In the genomic region with DNA sequence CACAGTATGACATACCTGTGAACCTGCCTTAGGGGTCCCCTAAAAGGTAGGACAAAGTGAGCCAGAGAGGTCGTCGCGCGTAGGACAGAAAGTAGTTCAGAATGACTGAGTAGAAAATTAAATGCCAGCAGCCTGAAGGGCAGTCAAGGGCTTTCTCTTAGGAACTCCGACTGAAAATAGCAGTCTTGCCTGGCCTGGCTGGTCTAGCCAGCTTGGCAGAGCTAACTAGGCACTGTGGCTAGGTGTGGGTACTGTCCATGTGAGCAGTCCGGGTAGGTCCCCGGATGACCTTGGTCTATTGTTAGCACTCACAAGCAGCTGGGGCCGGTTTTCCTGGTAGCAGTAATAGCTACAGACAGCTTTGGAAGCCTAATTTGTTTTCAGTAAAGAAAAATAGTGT, we compare ENCODE assay signal across 11 mouse cellular contexts. TPM values are rescaled to one million over a fixed set of nuclear protein-coding genes. Genes with fewer than 3 reads are reported as not detected.
A peak's percentile ranks its signal among the peaks of the same experiment; 100 is the strongest.
DNase-seq lines count a peak whose midpoint lies in the region; ATAC-seq and TF ChIP-seq lines count a peak whose summit lies in the region.
"Had no signal": no experiment of that assay in that cellular context is flagged by ENCODE, and none has a peak within 500 bp of the region (broad histone marks: within the 10 kb centered on the region; RNA-seq: fewer than 3 reads in every experiment).

No protein-coding gene starts in this region.

- peak; percentile 47 for DNase-seq in intestine, embryonic 14.5 days (ENCODE audit: low spot score)
- DNase-seq in heart, adult 18-20 months = peak; percentile 69 to 88
- peak; percentile 92 for DNase-seq in kidney, adult 2 months
- peak; percentile 96 for DNase-seq in skeletal muscle tissue, adult 2 months (ENCODE audit: low read depth, low spot score)
- DNase-seq in left cerebral cortex, postnatal 25 days (ENCODE audit: low spot score in 2 of 2) = no peak
- no peak for DNase-seq in embryo, embryonic 9.5 days (ENCODE audit: extremely low spot score)
- DNase-seq: layer of hippocampus, postnatal 36 days had no signal

- intact Hi-C loops in left cerebral cortex, postnatal 25 days (cut with DNase I) = loop anchor here (2.0 to 5.0 kb wide), 2 partner anchors 682 to 735 kb away; no protein-coding TSS in a partner anchor

- ATAC-seq in intestine, embryonic 14.5 days (replicated peaks; ENCODE audit: low FRiP score, low TSS enrichment, low read depth) = 0 out of 2 replicates have a peak, but pooled peaks have one; percentile 58
- ATAC-seq in intestine, postnatal 0 days = no peak
- ATAC-seq in forebrain, embryonic 16.5 days = no peak

- H3K4me3 ChIP-seq in intestine, embryonic 14.5 days (ENCODE audit: low read depth, low read length) = no peak overlapping the region
- no peak overlapping the region for H3K4me3 ChIP-seq in intestine, postnatal 0 days (ENCODE audit: low read depth, low read length)
- no peak overlapping the region for H3K4me3 ChIP-seq in kidney, adult 2 months (ENCODE audit: insufficient read depth, low read depth, low read length)
- no peak overlapping the region for H3K4me3 ChIP-seq in forebrain, embryonic 16.5 days (replicated peaks; ENCODE audit: low read length)

- no peak overlapping the region for H3K9ac ChIP-seq in intestine, embryonic 14.5 days (ENCODE audit: low read length)
- no peak overlapping the region for H3K9ac ChIP-seq in intestine, postnatal 0 days (ENCODE audit: low read depth, low read length)
- no peak overlapping the region for H3K9ac ChIP-seq in forebrain, embryonic 16.5 days (replicated peaks; ENCODE audit: low read depth, low read length)

- H3K4me1 ChIP-seq in intestine, embryonic 14.5 days (replicated peaks; ENCODE audit: control insufficient read depth, insufficient read depth, low read length) = peaks cover 1% of the 10 kb centered on the region
- peaks cover 3% of the 10 kb centered on the region; the same call in 1 of the 2 replicates for H3K4me1 ChIP-seq in intestine, postnatal 0 days (replicated peaks; ENCODE audit: control insufficient read depth, insufficient read depth, low read length)
- H3K4me1 ChIP-seq in kidney, adult 2 months (ENCODE audit: control insufficient read depth, insufficient read depth, low read length) = peaks cover 25% of the 10 kb centered on the region
- peaks cover 13% of the 10 kb centered on the region for H3K4me1 ChIP-seq in forebrain, embryonic 16.5 days (replicated peaks; ENCODE audit: control insufficient read depth, insufficient read depth, low read length)

- no peaks in the 10 kb centered on the region for H3K27me3 ChIP-seq in intestine, embryonic 14.5 days (replicated peaks; ENCODE audit: control insufficient read depth, insufficient read depth, low read length)
- H3K27me3 ChIP-seq in intestine, postnatal 0 days (replicated peaks; ENCODE audit: control insufficient read depth, insufficient read depth, low read length) = no peaks in the 10 kb centered on the region
- H3K27me3 ChIP-seq in kidney, adult 2 months (replicated peaks; ENCODE audit: control insufficient read depth, insufficient read depth, low read length) = no peaks in the 10 kb centered on the region
- peaks cover 7% of the 10 kb centered on the region for H3K27me3 ChIP-seq in forebrain, embryonic 16.5 days (replicated peaks; ENCODE audit: control insufficient read depth, insufficient read depth, low read length)

- TF ChIP-seq POLR2A in kidney, adult 2 months (IDR thresholded peaks at IDR 0.05; ENCODE audit: low read depth, low read length) = no peak

- no peaks in the 10 kb centered on the region for H3K9me3 ChIP-seq in intestine, embryonic 14.5 days (ENCODE audit: control insufficient read depth, low read length)
- no peaks in the 10 kb centered on the region for H3K9me3 ChIP-seq in intestine, postnatal 0 days (ENCODE audit: control insufficient read depth)
- H3K9me3 ChIP-seq in forebrain, embryonic 16.5 days (ENCODE audit: control insufficient read depth, low read length) = no peaks in the 10 kb centered on the region

- 69% methylated on average over 8 of the region's 8 CpGs for WGBS in intestine, embryonic 14.5 days
- WGBS in intestine, postnatal 0 days = 67% methylated on average over 8 of the region's 8 CpGs
- 30% methylated on average over 8 of the region's 8 CpGs for WGBS in kidney, adult 2 months
- WGBS in forebrain, embryonic 16.5 days = 77% methylated on average over 8 of the region's 8 CpGs

- no peak overlapping the region for H3K4me2 ChIP-seq in intestine, embryonic 14.5 days (ENCODE audit: low read length)
- no peak overlapping the region for H3K4me2 ChIP-seq in intestine, postnatal 0 days (replicated peaks; ENCODE audit: low read depth)
- no peak overlapping the region for H3K4me2 ChIP-seq in forebrain, embryonic 16.5 days (ENCODE audit: low read length)

- TF ChIP-seq CTCF in intestine, postnatal 0 days (IDR thresholded peaks at IDR 0.05; ENCODE audit: low read depth) = no peak
- no peak for TF ChIP-seq CTCF in kidney, adult 2 months (conservative IDR thresholded peaks at IDR 0.05; ENCODE audit: insufficient read depth, insufficient read length, low read depth, low read length)

- H3K36me3 ChIP-seq in intestine, embryonic 14.5 days (ENCODE audit: control insufficient read depth, insufficient read depth, low read length) = no peaks in the 10 kb centered on the region
- no peaks in the 10 kb centered on the region for H3K36me3 ChIP-seq in intestine, postnatal 0 days (ENCODE audit: control insufficient read depth, insufficient read depth)
- H3K36me3 ChIP-seq in kidney, adult 2 months (ENCODE audit: control insufficient read depth, insufficient read depth, low read length) = no peaks in the 10 kb centered on the region
- no peaks in the 10 kb centered on the region for H3K36me3 ChIP-seq in forebrain, embryonic 16.5 days (ENCODE audit: control insufficient read depth, insufficient read depth)

- no peak overlapping the region for H3K27ac ChIP-seq in intestine, embryonic 14.5 days (ENCODE audit: low read depth)
- no peak overlapping the region for H3K27ac ChIP-seq in intestine, postnatal 0 days (ENCODE audit: low read depth, low read length)
- peak overlapping the region; percentile 89 for H3K27ac ChIP-seq in kidney, adult 2 months (ENCODE audit: insufficient read depth, low read depth, low read length)
- no peak overlapping the region for H3K27ac ChIP-seq in forebrain, embryonic 16.5 days (ENCODE audit: low read length)

RNA-seq across cellular contexts. Expression of gene Itgb6, which starts 2.2 kb away (rescaled TPM):
- 9.6 and 9.7 TPM in 2 replicates for polyA plus RNA-seq in intestine, embryonic 14.5 days (2014; fragmentation: Nextera tagmentation; extraction: Ambion mirVana)
- 10.8 and 11.9 TPM in 2 replicates for polyA plus RNA-seq in intestine, postnatal 0 days (2015; fragmentation: Nextera tagmentation; extraction: Ambion mirVana)
- total RNA-seq in heart, adult 18-20 months (2021) = 10 to 100 TPM; 26.8 to 29.7 TPM
- 55.8 and 74.0 TPM in 2 replicates for polyA plus RNA-seq in kidney, adult 2 months (2012; rRNA removed)
- under 1 TPM; 0.11 to 0.41 TPM for total RNA-seq in left cerebral cortex, postnatal 25 days (2021)
- polyA plus RNA-seq in forebrain, embryonic 16.5 days (2015; fragmentation: Nextera tagmentation; extraction: Ambion mirVana) = not detected in 2 replicates
- total RNA-seq: megakaryocyte-erythroid progenitor cell, adult 5-6 weeks had no signal
- polyA plus RNA-seq: cortical plate, adult 2 months had no signal

Comparison
In these comparisons a context has a peak if more than half of its experiments do, and no peak if none do; other contexts are left out.
1. DNase-seq: peak in intestine, embryonic 14.5 days (single experiment), heart, adult 18-20 months (2 of 2), kidney, adult 2 months (single experiment) and skeletal muscle tissue, adult 2 months (single experiment); none in left cerebral cortex, postnatal 25 days (0 of 2) and embryo, embryonic 9.5 days (single experiment).